Mouse (Mus musculus) erythroblast, embryonic 14.5 days (primary cell): Measurements from ENCODE around the gene Med8.

ENCODE experiments used
- GATA1 ChIP-seq: IDR thresholded peaks from 2 replicates; pipeline ENCODE4 v1.6.1; 2012; ENCODE audit warnings: low read length, inconsistent platforms, mixed read lengths
- TAL1 ChIP-seq: IDR thresholded peaks from 3 replicates; pipeline ENCODE4 v1.6.1; 2012; ENCODE audit warnings: low read length, inconsistent platforms, mixed read lengths

GRCm38 (mm10) chr4:118409142-118409900, at the start of gene Med8, which contains the start of gene Szt2:
- no peak for TF ChIP-seq GATA1
- TF ChIP-seq TAL1: no peak
